8 mouse cellular contexts compared by ENCODE assay signal in genomic region chr6:86400972-86401371, GRCm38 (mm10). TPM values are rescaled to one million over a fixed set of nuclear protein-coding genes. Genes with fewer than 3 reads are reported as not detected.
DNase-seq lines count a peak whose midpoint lies in the region; ATAC-seq and TF ChIP-seq lines count a peak whose summit lies in the region.

No protein-coding gene starts in this region.

- no peak overlapping the region for H3K27ac ChIP-seq in forebrain, postnatal 0 days (ENCODE audit: low read depth, low read length)
- H3K27ac ChIP-seq in macrophage: no peak overlapping the region

- DNase-seq in Muller cell, postnatal 12 days (ENCODE audit: inconsistent ontology term): peak; percentile 47
- peak; percentile 72 for DNase-seq in c-Kit-positive CD71-positive TER-119-negative erythroid progenitor cells, embryonic 14.5 days (ENCODE audit: low read depth)
- peak; percentile 67 for DNase-seq in forebrain, postnatal 0 days
- peak; percentile 41 to 42 for DNase-seq in left cerebral cortex, adult 18-20 months (ENCODE audit: low spot score in 2 of 2)
- peak; percentile 70 to 74 for DNase-seq in right cerebral cortex, postnatal 10 days (ENCODE audit: low spot score in 2 of 2)
- peak; percentile 80 for DNase-seq in yolk sac, embryonic 10.5 days (ENCODE audit: low spot score)

- H3K4me2 ChIP-seq in forebrain, postnatal 0 days (ENCODE audit: low read depth): peak overlapping the region; percentile 24; the same call in 1 of the 2 replicates

- H3K79me2 ChIP-seq in macrophage (ENCODE audit: inconsistent target): peaks cover 14% of the 10 kb centered on the region

- peak overlapping the region; percentile 28; the same call in 1 of the 2 replicates for H3K9ac ChIP-seq in forebrain, postnatal 0 days

- WGBS in forebrain, postnatal 0 days: 4% methylated on average over 9 of the region's 9 CpGs
- 6% methylated on average over 9 of the region's 9 CpGs for WGBS in macrophage (ENCODE audit: missing documents)

- H3K4me3 ChIP-seq in forebrain, postnatal 0 days (ENCODE audit: low read depth, low read length): peak overlapping the region; percentile 3; the same call in 1 of the 2 replicates
- peak overlapping the region; percentile 14; the same call in 1 of the 2 replicates for H3K4me3 ChIP-seq in macrophage (ENCODE audit: inconsistent target)

- H3K27me3 ChIP-seq in forebrain, postnatal 0 days (ENCODE audit: insufficient read depth, low read length): no peaks in the 10 kb centered on the region

- no peaks in the 10 kb centered on the region for H3K36me3 ChIP-seq in forebrain, postnatal 0 days (ENCODE audit: insufficient read depth)
- no peaks in the 10 kb centered on the region for H3K36me3 ChIP-seq in macrophage (ENCODE audit: inconsistent target)

- H3K4me1 ChIP-seq in forebrain, postnatal 0 days (ENCODE audit: insufficient read depth): peaks cover 6% of the 10 kb centered on the region; the same call in 1 of the 2 replicates

- no peak for ATAC-seq in forebrain, postnatal 0 days
- ATAC-seq in hematopoietic stem cell, adult 5-6 weeks (replicated peaks in 1 of 2; ENCODE audit: insufficient read depth in 1 of 2, low FRiP score in 2 of 2, low TSS enrichment in 1 of 2, low read depth in 1 of 2, poor library complexity in 2 of 2, severe bottlenecking in 2 of 2): peak; percentile 52 to 66

- H3K9me3 ChIP-seq in forebrain, postnatal 0 days (ENCODE audit: low read length): no peaks in the 10 kb centered on the region

- peak; percentile 64 for TF ChIP-seq CTCF in forebrain, postnatal 0 days (IDR thresholded peaks at IDR 0.05; ENCODE audit: low read depth)

RNA-seq across cellular contexts. Expression of gene Tia1, which starts 3.0 kb away (rescaled TPM):
- 201 and 252 TPM in 2 replicates for total RNA-seq in forebrain, postnatal 0 days (2014; rRNA removed)
- polyA plus RNA-seq in forebrain, postnatal 0 days (2015; fragmentation: Nextera tagmentation; extraction: Ambion mirVana): 150 and 191 TPM in 2 replicates
- 129 and 187 TPM in 2 replicates for total RNA-seq in hematopoietic stem cell, adult 5-6 weeks (2017)
- 100 to 1,000 TPM in 1 of 2 experiments, 10 to 100 TPM in 1; 97.8 to 102 TPM for total RNA-seq in left cerebral cortex, adult 18-20 months (2021)
- total RNA-seq in macrophage (2018; cell fraction: chromatin; rRNA removed): 100 to 1,000 TPM in 19 of 26 experiments, 10 to 100 TPM in 7; 49.4 to 334 (median 192) TPM
- total RNA-seq in macrophage (2018; cell fraction: cytosol; rRNA removed): 10 to 100 TPM in 11 of 26 experiments, 1 to 10 TPM in 15; 4.2 to 21.6 (median 9.6) TPM
- 100 to 1,000 TPM in 11 of 26 experiments, 10 to 100 TPM in 15; 27.4 to 211 (median 85.4) TPM for total RNA-seq in macrophage (2018; cell fraction: nucleus; rRNA removed)
- 11.3 to 18.2 TPM (median 14.0 TPM) in 3 replicates for polyA plus RNA-seq in macrophage (2018)

RNA-seq across cellular contexts. Expression of gene Pcyox1, which starts 4.0 kb away (rescaled TPM):
- total RNA-seq in forebrain, postnatal 0 days (2014; rRNA removed): 105 and 113 TPM in 2 replicates
- 90.1 and 99.2 TPM in 2 replicates for polyA plus RNA-seq in forebrain, postnatal 0 days (2015; fragmentation: Nextera tagmentation; extraction: Ambion mirVana)
- total RNA-seq in hematopoietic stem cell, adult 5-6 weeks (2017): 29.1 and 57.0 TPM in 2 replicates
- 100 to 1,000 TPM; 105 to 115 TPM for total RNA-seq in left cerebral cortex, adult 18-20 months (2021)
- total RNA-seq in macrophage (2018; cell fraction: chromatin; rRNA removed): 10 to 100 TPM in 19 of 26 experiments, 1 to 10 TPM in 7; 4.0 to 68.5 (median 23.6) TPM
- 100 to 1,000 TPM in 16 of 26 experiments, 10 to 100 TPM in 10; 71.2 to 169 (median 108) TPM for total RNA-seq in macrophage (2018; cell fraction: cytosol; rRNA removed)
- total RNA-seq in macrophage (2018; cell fraction: nucleus; rRNA removed): 100 to 1,000 TPM in 11 of 26 experiments, 10 to 100 TPM in 15; 38.8 to 158 (median 98.4) TPM
- 69.4 to 127 TPM (median 122 TPM) in 3 replicates for polyA plus RNA-seq in macrophage (2018)

RNA-seq across cellular contexts. Expression of gene Gm44790, which starts 25.5 kb away (rescaled TPM):
- not detected in 2 replicates for total RNA-seq in forebrain, postnatal 0 days (2014; rRNA removed)
- 0.67 and 2.0 TPM in 2 replicates for polyA plus RNA-seq in forebrain, postnatal 0 days (2015; fragmentation: Nextera tagmentation; extraction: Ambion mirVana)
- not detected in 2 replicates for total RNA-seq in hematopoietic stem cell, adult 5-6 weeks (2017)
- total RNA-seq in left cerebral cortex, adult 18-20 months (2021): under 1 TPM in 1 of 2 experiments, not detected in 1; 0.58 TPM
- total RNA-seq in macrophage (2018; cell fraction: chromatin; rRNA removed): 1 to 10 TPM in 9 of 26 experiments, not detected in 17; 1.1 to 4.0 (median 2.0) TPM
- total RNA-seq in macrophage (2018; cell fraction: cytosol; rRNA removed): under 1 TPM in 2 of 26 experiments, not detected in 24; 0.20 to 0.31 TPM
- 1 to 10 TPM in 2 of 26 experiments, under 1 TPM in 1, not detected in 23; 0.78 to 2.1 (median 1.0) TPM for total RNA-seq in macrophage (2018; cell fraction: nucleus; rRNA removed)
- polyA plus RNA-seq in macrophage (2018): not detected in 3 replicates

RNA-seq across cellular contexts. Expression of gene Snrpg, which starts 29.9 kb away (rescaled TPM):
- total RNA-seq in forebrain, postnatal 0 days (2014; rRNA removed): 72.0 and 101 TPM in 2 replicates
- 308 and 448 TPM in 2 replicates for polyA plus RNA-seq in forebrain, postnatal 0 days (2015; fragmentation: Nextera tagmentation; extraction: Ambion mirVana)
- 38.8 and 47.3 TPM in 2 replicates for total RNA-seq in hematopoietic stem cell, adult 5-6 weeks (2017)
- 10 to 100 TPM; 50.7 to 60.3 TPM for total RNA-seq in left cerebral cortex, adult 18-20 months (2021)
- total RNA-seq in macrophage (2018; cell fraction: chromatin; rRNA removed): 10 to 100 TPM in 4 of 26 experiments, 1 to 10 TPM in 21, not detected in 1; 1.5 to 20.4 (median 5.9) TPM
- total RNA-seq in macrophage (2018; cell fraction: cytosol; rRNA removed): 10 to 100 TPM; 17.6 to 37.9 (median 25.2) TPM
- total RNA-seq in macrophage (2018; cell fraction: nucleus; rRNA removed): 10 to 100 TPM in 6 of 26 experiments, 1 to 10 TPM in 20; 4.5 to 22.3 (median 8.0) TPM
- polyA plus RNA-seq in macrophage (2018): 12.5 to 46.1 TPM (median 31.1 TPM) in 3 replicates

RNA-seq across cellular contexts. Expression of gene Fam136a, which starts 35.5 kb away (rescaled TPM):
- total RNA-seq in forebrain, postnatal 0 days (2014; rRNA removed): 65.9 and 85.8 TPM in 2 replicates
- polyA plus RNA-seq in forebrain, postnatal 0 days (2015; fragmentation: Nextera tagmentation; extraction: Ambion mirVana): 75.1 and 75.2 TPM in 2 replicates
- 58.5 and 66.4 TPM in 2 replicates for total RNA-seq in hematopoietic stem cell, adult 5-6 weeks (2017)
- 10 to 100 TPM; 20.5 to 21.7 TPM for total RNA-seq in left cerebral cortex, adult 18-20 months (2021)
- 10 to 100 TPM in 1 of 26 experiments, 1 to 10 TPM in 21, under 1 TPM in 4; 0.76 to 12.9 (median 2.9) TPM for total RNA-seq in macrophage (2018; cell fraction: chromatin; rRNA removed)
- 10 to 100 TPM in 25 of 26 experiments, 1 to 10 TPM in 1; 9.5 to 19.0 (median 14.0) TPM for total RNA-seq in macrophage (2018; cell fraction: cytosol; rRNA removed)
- total RNA-seq in macrophage (2018; cell fraction: nucleus; rRNA removed): 10 to 100 TPM in 3 of 26 experiments, 1 to 10 TPM in 22, under 1 TPM in 1; 0.68 to 18.2 (median 4.7) TPM
- 12.4 to 38.2 TPM (median 14.4 TPM) in 3 replicates for polyA plus RNA-seq in macrophage (2018)
